In the genomic region with DNA sequence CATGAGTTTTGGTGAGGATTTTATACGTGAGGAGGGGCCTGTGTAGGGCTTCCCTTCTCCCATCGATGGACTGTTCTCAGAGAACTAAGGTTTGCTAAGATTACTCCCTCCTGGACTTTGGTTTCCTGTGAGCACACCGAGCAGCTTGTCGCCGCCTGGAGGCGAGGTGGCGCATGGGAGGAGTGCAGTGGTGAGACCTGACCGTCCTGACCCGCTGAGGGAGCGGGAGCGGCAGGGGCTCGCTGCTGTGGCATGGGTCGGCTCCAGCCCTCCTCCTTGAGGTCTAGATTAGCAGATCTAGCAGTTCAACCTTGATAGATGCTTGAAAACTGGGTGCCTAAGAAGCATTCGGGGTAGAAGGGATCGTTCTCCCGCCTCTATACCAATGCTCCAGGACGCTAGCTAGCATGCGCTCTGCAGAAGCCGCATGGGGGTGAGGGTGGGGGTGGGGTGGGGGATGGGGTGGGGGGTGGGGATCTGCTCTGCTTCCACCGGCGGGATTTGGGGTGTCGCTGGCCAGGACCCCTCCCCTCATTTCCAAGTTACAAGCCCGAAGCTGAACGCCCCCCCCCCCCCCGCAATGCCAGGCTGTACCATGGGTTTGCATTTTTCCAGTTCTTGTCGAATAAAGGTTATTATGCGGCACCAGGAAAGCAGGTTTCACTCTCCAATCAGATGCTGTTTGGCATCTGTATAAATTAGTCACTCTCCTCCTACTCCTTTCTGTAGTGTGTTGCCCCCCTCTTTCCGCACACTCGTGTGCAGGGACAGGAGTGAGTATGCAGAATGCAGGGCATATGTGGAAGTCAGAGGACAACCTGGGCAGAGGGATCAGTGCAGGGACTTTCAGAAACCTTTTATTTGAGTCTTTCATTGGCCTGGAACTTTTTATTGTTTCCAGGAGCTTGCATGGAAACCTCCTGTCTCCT, we compare ENCODE assay signal across 8 mouse cellular contexts. TPM values are rescaled to one million over a fixed set of nuclear protein-coding genes. Genes with fewer than 3 reads are reported as not detected.
A peak's percentile ranks its signal among the peaks of the same experiment; 100 is the strongest.
DNase-seq lines count a peak whose midpoint lies in the region; ATAC-seq lines count a peak whose summit lies in the region.

No protein-coding gene starts in this region.

- H3K27me3 ChIP-seq in embryonic facial prominence, embryonic 11.5 days (ENCODE audit: control insufficient read depth, insufficient read depth, low read length), result no peaks in the 10 kb centered on the region
- H3K27me3 ChIP-seq in liver, embryonic 13.5 days, result no peaks in the 10 kb centered on the region
- no peaks in the 10 kb centered on the region for H3K27me3 ChIP-seq in neural tube, embryonic 11.5 days (ENCODE audit: control insufficient read depth, insufficient read depth, low read length)

- peak overlapping the region; percentile 68 for H3K4me2 ChIP-seq in embryonic facial prominence, embryonic 11.5 days (ENCODE audit: low read depth, low read length)
- peak overlapping the region; percentile 64 for H3K4me2 ChIP-seq in liver, embryonic 13.5 days
- H3K4me2 ChIP-seq in neural tube, embryonic 11.5 days (ENCODE audit: low read depth), result peak overlapping the region; percentile 62

- H3K27ac ChIP-seq in embryonic facial prominence, embryonic 11.5 days (replicated peaks; ENCODE audit: low read depth, low read length), result no peak overlapping the region
- no peak overlapping the region for H3K27ac ChIP-seq in liver, embryonic 13.5 days
- no peak overlapping the region for H3K27ac ChIP-seq in neural tube, embryonic 11.5 days (ENCODE audit: low read depth, low read length)

- no peaks in the 10 kb centered on the region for H3K9me3 ChIP-seq in embryonic facial prominence, embryonic 11.5 days (replicated peaks; ENCODE audit: control insufficient read depth, low read length)
- H3K9me3 ChIP-seq in liver, embryonic 13.5 days (replicated peaks), result no peaks in the 10 kb centered on the region
- H3K9me3 ChIP-seq in neural tube, embryonic 11.5 days (ENCODE audit: control insufficient read depth, low read length), result no peaks in the 10 kb centered on the region

- no peaks in the 10 kb centered on the region for H3K4me1 ChIP-seq in embryonic facial prominence, embryonic 11.5 days (ENCODE audit: control insufficient read depth, insufficient read depth, low read length)
- H3K4me1 ChIP-seq in liver, embryonic 13.5 days (replicated peaks), result no peaks in the 10 kb centered on the region; the same call in 1 of the 2 replicates
- no peaks in the 10 kb centered on the region for H3K4me1 ChIP-seq in neural tube, embryonic 11.5 days (ENCODE audit: control insufficient read depth, insufficient read depth, low read length)

- H3K9ac ChIP-seq in embryonic facial prominence, embryonic 11.5 days (replicated peaks; ENCODE audit: low read length), result peak overlapping the region; percentile 69
- 0 out of 2 replicates have a peak overlapping the region, but pooled peaks have one; percentile 47 for H3K9ac ChIP-seq in liver, embryonic 13.5 days
- H3K9ac ChIP-seq in neural tube, embryonic 11.5 days (ENCODE audit: low read length), result peak overlapping the region; percentile 55

- 5% methylated on average over 27 of the region's 29 CpGs for WGBS in embryonic facial prominence, embryonic 11.5 days
- 8% methylated on average over 29 of the region's 29 CpGs for WGBS in large intestine, adult 2 months
- WGBS in liver, embryonic 13.5 days (ENCODE audit: insufficient replicate concordance), result 7% methylated on average over 29 of the region's 29 CpGs
- WGBS in neural tube, embryonic 11.5 days, result 5% methylated on average over 27 of the region's 29 CpGs

- ATAC-seq in embryonic facial prominence, embryonic 11.5 days (replicated peaks; ENCODE audit: insufficient number of reproducible peaks, low FRiP score, low TSS enrichment, low read depth), result peak; percentile 90
- ATAC-seq in liver, embryonic 13.5 days (ENCODE audit: low read depth), result peak; percentile 60; the same call in 1 of the 2 replicates
- peak; percentile 69 for ATAC-seq in neural tube, embryonic 11.5 days (ENCODE audit: insufficient read depth, low FRiP score, low TSS enrichment)

- H3K36me3 ChIP-seq in embryonic facial prominence, embryonic 11.5 days (replicated peaks; ENCODE audit: control insufficient read depth, insufficient read depth, low read depth, low read length), result no peaks in the 10 kb centered on the region
- H3K36me3 ChIP-seq in liver, embryonic 13.5 days, result no peaks in the 10 kb centered on the region
- H3K36me3 ChIP-seq in neural tube, embryonic 11.5 days (ENCODE audit: control insufficient read depth, insufficient read depth, low read length), result no peaks in the 10 kb centered on the region

- intact Hi-C loops in heart, postnatal 14 days (cut with DNase I), result no loop called here

- peak; percentile 90 for DNase-seq in heart, adult 11 months
- DNase-seq in heart, adult 9 months (ENCODE audit: low spot score in 2 of 2), result no peak
- peak; percentile 86 for DNase-seq in embryonic facial prominence, embryonic 11.5 days (ENCODE audit: low spot score)
- peak; percentile 64 to 75 for DNase-seq in heart, postnatal 14 days
- peak; percentile 64 for DNase-seq in large intestine, adult 2 months (ENCODE audit: low read depth, low spot score)
- DNase-seq in liver, embryonic 13.5 days, result peak; percentile 29
- peak; percentile 83 for DNase-seq in neural tube, embryonic 11.5 days (ENCODE audit: low spot score)
- peak; percentile 40 for DNase-seq in telencephalon, adult 2 months (ENCODE audit: low read depth, low spot score)

- peak overlapping the region; percentile 29 for H3K4me3 ChIP-seq in embryonic facial prominence, embryonic 11.5 days (ENCODE audit: low read depth, low read length)
- peak overlapping the region; percentile 27; the same call in 1 of the 2 replicates for H3K4me3 ChIP-seq in liver, embryonic 13.5 days (replicated peaks)
- peak overlapping the region; percentile 27 for H3K4me3 ChIP-seq in neural tube, embryonic 11.5 days (ENCODE audit: low read depth, low read length)

RNA-seq across cellular contexts. Expression of gene Rbm20, which starts 28.1 kb away (rescaled TPM):
- polyA plus RNA-seq in embryonic facial prominence, embryonic 11.5 days (2014; fragmentation: Nextera tagmentation; extraction: Ambion mirVana), result 1.1 and 1.2 TPM in 2 replicates
- total RNA-seq in heart, postnatal 14 days (2021), result 100 to 1,000 TPM; 224 to 225 TPM
- polyA plus RNA-seq in large intestine, adult 2 months (2012; rRNA removed), result 0.62 and 0.88 TPM in 2 replicates
- 0.05 and 0.33 TPM in 2 replicates for polyA plus RNA-seq in liver, embryonic 13.5 days (2015; fragmentation: Nextera tagmentation; extraction: Ambion mirVana)
- polyA plus RNA-seq in neural tube, embryonic 11.5 days (2014; fragmentation: Nextera tagmentation; extraction: Ambion mirVana), result 1.4 and 2.3 TPM in 2 replicates

Comparison
In these comparisons a context has a peak if more than half of its experiments do, and no peak if none do; other contexts are left out.
1. DNase-seq: peak in heart, adult 11 months (single experiment), embryonic facial prominence, embryonic 11.5 days (single experiment), heart, postnatal 14 days (2 of 2), large intestine, adult 2 months (single experiment), liver, embryonic 13.5 days (single experiment), neural tube, embryonic 11.5 days (single experiment) and telencephalon, adult 2 months (single experiment); none in heart, adult 9 months (0 of 2).
2. Peak in every context shown above with its lines, with median percentiles within 50 percentile points of each other: ATAC-seq, H3K4me2 ChIP-seq, H3K4me3 ChIP-seq and H3K9ac ChIP-seq.